Mouse (Mus musculus) CH12.LX (cell line): ENCODE measurements around the gene Fez1.

ENCODE experiments used
- CHD1 ChIP-seq: IDR thresholded peaks from 2 replicates; pipeline ENCODE4 v1.6.1; 2012; ENCODE audit warnings: low read depth, low read length, improper control_type of control experiment, inconsistent platforms
- CTCF ChIP-seq, 2 experiments: IDR thresholded peaks in 1 of 2; conservative IDR thresholded peaks in 1 of 2; 2 replicates each; pipeline ENCODE4 v1.5.1; 2011 to 2012; ENCODE audit warnings: low read depth in 2 of 2, low read length in 2 of 2, improper control_type of control experiment in 1 of 2, inconsistent platforms in 1 of 2, mild to moderate bottlenecking in 1 of 2, moderate library complexity in 1 of 2
- EP300 ChIP-seq: IDR thresholded peaks from 2 replicates; pipeline ENCODE4 v1.6.1; 2011; ENCODE audit warnings: low read length, improper control_type of control experiment
- POLR2A ChIP-seq: IDR thresholded peaks from 2 replicates; pipeline ENCODE4 v1.6.1; 2011; ENCODE audit warnings: low read depth, mild to moderate bottlenecking, improper control_type of control experiment, low read length
- POLR2AphosphoS2 ChIP-seq: IDR thresholded peaks from 2 replicates; pipeline ENCODE4 v1.6.1; 2011; ENCODE audit warnings: low read depth, low read length, improper control_type of control experiment
- RCOR1 ChIP-seq: conservative IDR thresholded peaks from 2 replicates; pipeline ENCODE4 v1.6.1; 2012; ENCODE audit warnings: low read depth, mild to moderate bottlenecking, inconsistent platforms, low read length, improper control_type of control experiment
- TBP ChIP-seq: conservative IDR thresholded peaks from 2 replicates; pipeline ENCODE4 v1.6.1; 2011; ENCODE audit warnings: low read depth, low read length, improper control_type of control experiment

DNA sequence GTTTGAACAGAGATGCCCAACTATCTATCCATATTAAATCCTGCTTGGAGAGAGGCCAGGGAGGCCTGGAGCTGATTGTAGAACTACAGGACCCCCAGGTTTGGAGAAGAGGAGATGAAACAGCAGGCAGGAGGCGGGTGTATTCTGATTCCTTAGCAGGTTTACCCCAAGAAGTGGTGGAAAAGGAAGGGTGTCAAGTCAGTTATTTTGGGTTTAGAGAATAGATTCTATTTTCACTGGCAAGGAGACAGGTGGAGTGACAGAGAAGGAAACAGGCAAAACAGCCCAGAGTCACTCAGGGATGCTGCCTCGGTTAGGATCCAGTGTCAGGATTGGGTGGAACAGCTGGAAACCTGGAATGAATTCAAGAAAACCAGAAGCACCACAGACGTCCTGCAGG, 61.9 kb downstream of the Fez1 start:
- TF ChIP-seq POLR2A = no peak
- TF ChIP-seq EP300 = no peak
- no peak for TF ChIP-seq CHD1
- no peak for TF ChIP-seq POLR2AphosphoS2
- TF ChIP-seq CTCF (conservative IDR thresholded peaks at IDR 0.05 in 1 of 2, IDR thresholded peaks at IDR 0.05 in 1 of 2; ENCODE audit: low read depth in 2 of 2, low read length in 2 of 2) = no peak
- no peak for TF ChIP-seq TBP
- TF ChIP-seq RCOR1 = no peak
